Mouse (Mus musculus) ES-Bruce4 (cell line): ENCODE results near the gene Olfr888.

Experiments used
- CTCF ChIP-seq: IDR thresholded peaks from one replicate; pipeline ENCODE4 v1.8.1; 2011; ENCODE audit warnings: low read depth, low read length
- EP300 ChIP-seq: IDR thresholded peaks from 2 replicates; pipeline ENCODE4 v1.6.1; 2011; ENCODE audit warnings: low read depth, low read length; ENCODE audit not compliant: insufficient read depth

DNA sequence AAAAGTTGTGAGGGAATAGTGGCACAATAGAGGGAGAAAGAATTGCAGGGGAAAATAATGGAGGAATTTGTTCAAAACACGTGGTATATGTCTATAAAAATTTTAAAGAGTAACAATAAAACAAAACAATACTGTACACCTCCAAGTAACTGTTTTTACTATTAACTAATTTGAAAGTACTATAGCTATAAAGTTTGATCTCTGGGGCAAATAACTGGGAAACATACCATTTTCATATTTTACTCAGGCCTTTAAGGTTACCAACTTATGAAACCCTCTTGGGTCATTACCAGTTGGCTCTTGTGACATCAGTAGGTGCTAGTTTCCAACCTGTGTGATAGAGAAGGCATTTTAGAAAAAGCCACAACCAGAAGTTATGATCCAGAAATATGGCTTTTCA lies 24.2 kb upstream of the Olfr888 start, which contains the start of gene Olfr887:
- no peak for TF ChIP-seq CTCF
- no peak for TF ChIP-seq EP300
